Mouse (Mus musculus): ENCODE measurements at regions not wholly inside any gene's neighbourhood (a gene's known extent, or its start where the extent isn't known, plus 50 kb on each side); places are given as distances from the start of the nearest gene placed in this dataset.

DNA sequence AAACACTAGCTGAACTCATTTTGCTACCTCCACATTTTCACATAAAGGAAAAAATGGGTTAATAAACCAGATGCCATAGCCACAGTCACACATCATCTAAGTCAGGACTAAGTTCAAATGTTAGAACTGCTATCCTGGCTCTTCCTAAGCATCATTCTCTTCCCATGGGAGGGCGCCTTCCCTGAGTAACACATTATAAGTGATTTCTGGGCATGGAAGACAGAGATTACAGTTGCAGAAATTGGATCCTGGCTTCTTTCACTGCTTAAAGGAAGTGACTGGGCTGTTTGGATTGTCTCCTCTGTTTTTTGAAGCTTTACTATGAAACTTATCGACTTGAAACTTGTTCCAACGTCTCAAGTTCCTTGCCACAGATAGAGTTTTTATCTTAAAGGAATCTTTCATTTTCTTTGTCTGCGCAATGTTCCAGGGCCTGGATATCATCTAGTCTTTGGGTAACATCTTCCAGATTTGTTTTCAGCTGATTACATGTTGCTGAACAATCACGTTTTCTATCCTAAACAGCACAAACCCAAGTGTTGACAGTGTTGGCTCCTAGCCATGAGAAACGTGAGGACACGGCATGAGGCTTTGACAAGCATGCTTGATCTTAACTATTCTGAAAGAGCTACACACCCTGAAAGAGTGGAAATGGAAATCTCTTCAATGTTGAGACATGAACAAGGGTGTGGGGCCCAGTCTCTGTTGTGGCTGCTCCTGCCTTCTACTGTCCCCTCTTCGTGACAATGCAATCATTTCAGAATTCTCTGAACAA is 700.9 kb upstream of the Zeb2 start:
- no peak overlapping the region for H3K9ac ChIP-seq (replicated peaks; ENCODE audit: low read depth, low read length)
- 67% methylated on average over 8 of the region's 8 CpGs for WGBS
- no peak overlapping the region for H3K4me2 ChIP-seq (ENCODE audit: low read length)
- H3K4me3 ChIP-seq (replicated peaks; ENCODE audit: low read length) = no peak overlapping the region
- H3K36me3 ChIP-seq (ENCODE audit: control insufficient read depth, insufficient read depth) = no peaks in the 10 kb centered on the region
- ATAC-seq = no peak
- no peaks in the 10 kb centered on the region for H3K9me3 ChIP-seq (ENCODE audit: control insufficient read depth, low read length)
- no peaks in the 10 kb centered on the region for H3K27me3 ChIP-seq (replicated peaks; ENCODE audit: control insufficient read depth, insufficient read depth, low read length)
- no peaks in the 10 kb centered on the region for H3K4me1 ChIP-seq (replicated peaks; ENCODE audit: control insufficient read depth, insufficient read depth, low read length)
- H3K27ac ChIP-seq (ENCODE audit: low read length) = no peak overlapping the region

DNA sequence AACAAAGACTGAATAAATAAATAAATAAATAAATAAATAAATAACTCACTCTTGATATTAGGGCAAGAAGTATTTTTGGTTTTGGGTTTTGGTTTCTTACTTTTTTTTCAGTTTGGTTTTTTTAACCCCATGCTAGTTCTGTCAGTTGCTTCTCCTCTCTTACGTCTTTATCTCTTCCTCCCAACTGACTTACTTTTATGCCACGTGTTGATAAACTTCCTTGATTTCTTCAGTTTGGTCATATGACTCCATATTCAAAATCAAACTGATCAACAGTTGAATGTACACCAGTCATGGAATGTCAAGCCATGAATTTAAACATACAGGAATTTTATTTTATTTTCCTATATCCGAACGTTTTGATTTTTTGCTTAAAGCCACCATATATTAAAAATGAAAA is 697.5 kb upstream of the Zeb2 start:
- no peaks in the 10 kb centered on the region for H3K27me3 ChIP-seq (replicated peaks; ENCODE audit: control insufficient read depth, insufficient read depth, low read length)
- no peak overlapping the region for H3K27ac ChIP-seq (ENCODE audit: low read length)
- WGBS = 95% methylated on average over 4 of the region's 4 CpGs
- no peaks in the 10 kb centered on the region for H3K4me1 ChIP-seq (replicated peaks; ENCODE audit: control insufficient read depth, insufficient read depth, low read length)
- no peak overlapping the region for H3K9ac ChIP-seq (replicated peaks; ENCODE audit: low read depth, low read length)
- H3K36me3 ChIP-seq (ENCODE audit: control insufficient read depth, insufficient read depth) = no peaks in the 10 kb centered on the region
- ATAC-seq = no peak
- H3K4me2 ChIP-seq (ENCODE audit: low read length) = no peak overlapping the region
- H3K9me3 ChIP-seq (ENCODE audit: control insufficient read depth, low read length) = no peaks in the 10 kb centered on the region
- H3K4me3 ChIP-seq (replicated peaks; ENCODE audit: low read length) = no peak overlapping the region

DNA sequence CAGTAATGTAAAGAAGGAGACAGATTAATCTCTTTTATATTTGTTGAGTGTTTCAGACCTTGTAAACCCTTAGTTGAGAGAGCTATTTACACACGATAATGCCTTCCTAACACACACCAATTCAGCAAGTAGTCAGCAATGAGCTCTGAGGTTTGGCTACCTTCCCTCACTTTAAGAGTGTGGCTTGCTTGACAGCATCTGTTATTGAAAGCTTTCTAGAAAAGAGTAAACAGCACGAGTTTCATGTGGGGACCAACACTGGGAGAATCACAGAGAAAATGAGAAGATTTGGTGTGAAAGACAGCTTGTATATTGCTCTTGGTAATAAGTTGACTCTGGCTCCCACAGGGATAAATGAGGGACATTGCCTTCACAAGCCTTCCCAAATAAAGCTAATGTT is 688.1 kb upstream of the Zeb2 start:
- 42% methylated on average over 2 of the region's 2 CpGs for WGBS

DNA sequence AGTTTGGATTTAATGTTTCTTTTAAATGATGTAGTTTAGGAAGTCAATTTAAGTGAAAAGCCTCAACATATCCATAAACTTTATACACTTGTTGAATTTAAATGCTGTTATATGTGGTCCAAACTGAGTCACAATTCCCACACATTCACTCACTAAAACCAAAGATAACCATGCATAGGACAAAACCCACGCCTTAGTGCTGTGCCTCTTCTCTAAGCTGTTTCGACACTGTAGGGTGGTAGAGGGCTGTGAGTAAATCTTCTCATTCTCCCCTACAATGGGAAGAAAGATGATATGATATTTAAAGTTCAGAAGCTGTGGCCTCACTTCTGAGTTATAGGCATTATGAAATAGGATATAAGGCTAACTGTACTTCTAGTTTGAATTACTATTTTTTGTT is 682.9 kb upstream of the Zeb2 start:
- Histone ChIP-seq H3K4me3 (replicated peaks; ENCODE audit: low read length) (no peak overlapping the region), H3K27me3 (replicated peaks; ENCODE audit: control insufficient read depth, insufficient read depth, low read length) (no peaks in the 10 kb centered on the region), H3K36me3 (ENCODE audit: control insufficient read depth, insufficient read depth) (no peaks in the 10 kb centered on the region), H3K9me3 (ENCODE audit: control insufficient read depth, low read length) (no peaks in the 10 kb centered on the region), H3K4me1 (replicated peaks; ENCODE audit: control insufficient read depth, insufficient read depth, low read length) (no peaks in the 10 kb centered on the region), H3K4me2 (ENCODE audit: low read length) (no peak overlapping the region), H3K27ac (ENCODE audit: low read length) (no peak overlapping the region), H3K9ac (replicated peaks; ENCODE audit: low read depth, low read length) (no peak overlapping the region)
- 90% methylated on average over 2 of the region's 2 CpGs for WGBS
- no peak for ATAC-seq

More for the DNA sequence above, 688.1 kb upstream of the Zeb2 start:
- Histone ChIP-seq H3K4me3 (replicated peaks; ENCODE audit: low read length) (no peak overlapping the region), H3K4me2 (ENCODE audit: low read length) (no peak overlapping the region), H3K9ac (replicated peaks; ENCODE audit: low read depth, low read length) (no peak overlapping the region), H3K27ac (ENCODE audit: low read length) (no peak overlapping the region), H3K36me3 (ENCODE audit: control insufficient read depth, insufficient read depth) (no peaks in the 10 kb centered on the region), H3K27me3 (replicated peaks; ENCODE audit: control insufficient read depth, insufficient read depth, low read length) (no peaks in the 10 kb centered on the region), H3K4me1 (replicated peaks; ENCODE audit: control insufficient read depth, insufficient read depth, low read length) (no peaks in the 10 kb centered on the region), H3K9me3 (ENCODE audit: control insufficient read depth, low read length) (no peaks in the 10 kb centered on the region)
- no peak for ATAC-seq

DNA sequence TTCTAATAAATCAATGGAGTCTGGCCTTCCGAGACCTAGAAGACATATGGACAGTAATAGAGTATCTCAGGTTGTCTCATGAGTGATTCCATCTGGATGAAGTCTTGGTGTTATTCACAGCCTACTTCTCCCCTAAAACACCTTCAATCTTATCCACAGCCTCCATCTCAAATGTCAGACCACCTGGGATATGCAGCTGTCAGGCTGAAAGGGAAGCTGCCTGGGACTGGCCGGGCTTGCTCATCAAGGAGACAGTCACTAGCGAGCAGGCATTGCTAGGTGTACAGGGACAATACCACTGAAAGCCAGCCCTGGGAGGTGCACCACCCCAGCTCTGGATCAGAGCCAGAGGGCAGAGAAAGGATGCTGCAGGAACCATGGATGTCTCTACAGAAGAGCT is 676.4 kb upstream of the Zeb2 start:
- H3K9me3 ChIP-seq (ENCODE audit: control insufficient read depth, low read length) = no peaks in the 10 kb centered on the region
- no peak overlapping the region for H3K9ac ChIP-seq (replicated peaks; ENCODE audit: low read depth, low read length)
- no peak overlapping the region for H3K4me2 ChIP-seq (ENCODE audit: low read length)
- peaks cover 4% of the 10 kb centered on the region; the same call in 1 of the 2 replicates for H3K4me1 ChIP-seq (replicated peaks; ENCODE audit: control insufficient read depth, insufficient read depth, low read length)
- no peaks in the 10 kb centered on the region for H3K27me3 ChIP-seq (replicated peaks; ENCODE audit: control insufficient read depth, insufficient read depth, low read length)
- ATAC-seq = 0 out of 2 replicates have a peak, but pooled peaks have one; percentile 8
- no peaks in the 10 kb centered on the region for H3K36me3 ChIP-seq (ENCODE audit: control insufficient read depth, insufficient read depth)
- H3K27ac ChIP-seq (ENCODE audit: low read length) = no peak overlapping the region
- WGBS = 45% methylated on average over 3 of the region's 3 CpGs
- H3K4me3 ChIP-seq (replicated peaks; ENCODE audit: low read length) = no peak overlapping the region

DNA sequence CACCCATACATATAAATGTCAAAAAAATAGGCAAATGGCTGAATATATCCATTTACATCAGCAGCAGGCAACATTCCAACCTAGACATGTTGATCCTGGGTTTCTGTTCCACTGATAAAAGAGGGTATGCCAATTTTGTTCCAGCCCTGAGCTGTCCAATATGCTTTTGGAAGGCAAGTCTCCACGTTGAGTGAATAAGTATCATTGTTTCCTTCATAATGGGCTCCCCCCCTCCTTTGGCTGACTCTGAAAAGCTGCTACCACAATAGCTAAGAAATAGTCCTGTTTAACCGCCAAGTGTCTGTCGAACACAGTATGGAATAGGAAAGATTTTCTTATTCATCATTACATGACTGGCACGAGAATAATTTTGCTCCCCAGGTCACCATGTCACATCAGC is 672.5 kb upstream of the Zeb2 start:
- H3K9me3 ChIP-seq (ENCODE audit: control insufficient read depth, low read length) = no peaks in the 10 kb centered on the region
- WGBS = 6% methylated on average over 4 of the region's 4 CpGs
- H3K36me3 ChIP-seq (ENCODE audit: control insufficient read depth, insufficient read depth) = no peaks in the 10 kb centered on the region
- H3K4me2 ChIP-seq (ENCODE audit: low read length) = no peak overlapping the region
- peak; percentile 86 for ATAC-seq
- H3K27me3 ChIP-seq (replicated peaks; ENCODE audit: control insufficient read depth, insufficient read depth, low read length) = no peaks in the 10 kb centered on the region
- no peak overlapping the region for H3K9ac ChIP-seq (replicated peaks; ENCODE audit: low read depth, low read length)
- peaks cover 9% of the 10 kb centered on the region for H3K4me1 ChIP-seq (replicated peaks; ENCODE audit: control insufficient read depth, insufficient read depth, low read length)
- H3K27ac ChIP-seq (ENCODE audit: low read length) = no peak overlapping the region
- no peak overlapping the region for H3K4me3 ChIP-seq (replicated peaks; ENCODE audit: low read length)

DNA sequence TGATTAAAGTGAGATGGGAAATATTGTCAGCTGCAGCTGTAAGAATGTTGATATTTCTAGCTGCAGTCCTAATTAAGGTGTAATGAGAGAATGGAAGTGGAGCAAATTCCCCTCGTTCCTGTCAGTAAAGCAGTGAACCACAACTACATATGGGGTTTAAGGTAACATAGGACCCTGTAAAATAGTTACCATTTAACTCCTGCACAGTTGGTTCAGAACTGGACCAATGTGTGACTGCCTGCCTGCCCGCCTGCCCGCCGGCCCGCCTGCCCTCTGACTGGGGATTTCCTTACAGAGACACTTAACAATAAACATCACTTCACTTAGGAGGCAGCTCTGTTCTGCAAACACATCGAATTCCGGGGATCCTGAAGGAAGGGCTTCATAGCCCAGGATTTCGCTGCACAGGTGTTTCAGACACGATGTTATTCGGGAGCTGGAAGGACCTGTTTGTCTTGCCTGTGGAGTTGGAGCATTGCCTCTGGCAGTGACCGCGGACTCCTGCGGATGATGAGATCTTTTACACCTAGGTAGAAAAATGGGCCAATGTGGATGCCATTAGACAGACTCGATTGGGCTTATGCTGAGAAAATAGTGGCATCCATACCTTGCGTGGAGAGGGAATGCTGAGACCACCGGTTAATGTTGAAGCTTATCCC is 670.7 kb upstream of the Zeb2 start:
- no peak overlapping the region for H3K4me2 ChIP-seq (ENCODE audit: low read length)
- no peaks in the 10 kb centered on the region for H3K9me3 ChIP-seq (ENCODE audit: control insufficient read depth, low read length)
- no peaks in the 10 kb centered on the region for H3K36me3 ChIP-seq (ENCODE audit: control insufficient read depth, insufficient read depth)
- ATAC-seq = no peak
- H3K4me3 ChIP-seq (replicated peaks; ENCODE audit: low read length) = no peak overlapping the region
- H3K9ac ChIP-seq (replicated peaks; ENCODE audit: low read depth, low read length) = no peak overlapping the region
- no peaks in the 10 kb centered on the region for H3K27me3 ChIP-seq (replicated peaks; ENCODE audit: control insufficient read depth, insufficient read depth, low read length)
- H3K27ac ChIP-seq (ENCODE audit: low read length) = no peak overlapping the region
- 61% methylated on average over 16 of the region's 16 CpGs for WGBS
- peaks cover 9% of the 10 kb centered on the region for H3K4me1 ChIP-seq (replicated peaks; ENCODE audit: control insufficient read depth, insufficient read depth, low read length)

DNA sequence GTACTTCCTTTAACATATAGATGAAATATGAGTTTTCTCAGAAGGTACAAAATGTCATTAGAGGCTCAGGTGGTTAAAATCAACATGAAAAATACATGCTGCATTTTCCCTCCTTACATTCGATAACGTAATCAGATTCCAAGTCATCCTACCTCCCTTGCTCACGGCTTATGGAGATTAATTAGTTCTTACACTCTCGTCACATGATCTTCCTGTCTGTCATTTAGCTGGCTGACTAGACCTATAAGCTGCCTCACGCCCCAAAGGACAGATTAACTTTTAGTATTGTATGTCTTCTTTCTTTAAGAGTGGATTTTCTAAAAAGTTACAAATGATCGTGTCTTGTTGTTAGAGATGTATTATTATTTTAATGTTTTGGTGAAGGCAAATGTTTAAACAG is 669.6 kb upstream of the Zeb2 start:
- no peaks in the 10 kb centered on the region for H3K9me3 ChIP-seq (ENCODE audit: control insufficient read depth, low read length)
- no peak overlapping the region for H3K9ac ChIP-seq (replicated peaks; ENCODE audit: low read depth, low read length)
- H3K27me3 ChIP-seq (replicated peaks; ENCODE audit: control insufficient read depth, insufficient read depth, low read length) = no peaks in the 10 kb centered on the region
- H3K4me3 ChIP-seq (replicated peaks; ENCODE audit: low read length) = no peak overlapping the region
- ATAC-seq = no peak
- H3K36me3 ChIP-seq (ENCODE audit: control insufficient read depth, insufficient read depth) = no peaks in the 10 kb centered on the region
- H3K4me1 ChIP-seq (replicated peaks; ENCODE audit: control insufficient read depth, insufficient read depth, low read length) = peaks cover 9% of the 10 kb centered on the region
- no peak overlapping the region for H3K27ac ChIP-seq (ENCODE audit: low read length)
- no peak overlapping the region for H3K4me2 ChIP-seq (ENCODE audit: low read length)
- 20% methylated on average over 6 of the region's 6 CpGs for WGBS

DNA sequence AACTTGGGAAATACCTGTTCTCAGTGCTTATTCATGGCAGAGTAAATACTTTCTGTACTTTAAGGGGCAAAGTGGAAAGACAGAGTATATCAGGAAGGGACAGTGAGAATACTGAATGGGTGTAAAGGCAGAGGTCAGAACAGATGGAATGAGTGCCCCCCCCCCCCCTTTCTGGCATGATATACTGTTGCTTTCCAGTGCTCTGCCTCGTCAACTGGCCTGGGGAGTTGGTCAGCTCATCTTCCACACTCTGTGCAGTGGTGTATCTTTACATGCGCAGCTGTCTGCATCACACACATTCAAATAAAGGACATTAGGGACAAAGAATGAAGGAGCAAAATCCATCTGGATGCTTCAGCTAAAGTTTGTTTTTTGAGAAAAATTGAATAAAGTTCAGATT is 668.5 kb upstream of the Zeb2 start:
- H3K27ac ChIP-seq (ENCODE audit: low read length) = no peak overlapping the region
- no peak overlapping the region for H3K9ac ChIP-seq (replicated peaks; ENCODE audit: low read depth, low read length)
- no peaks in the 10 kb centered on the region for H3K9me3 ChIP-seq (ENCODE audit: control insufficient read depth, low read length)
- WGBS = 76% methylated on average over 2 of the region's 2 CpGs
- ATAC-seq = no peak
- no peaks in the 10 kb centered on the region for H3K36me3 ChIP-seq (ENCODE audit: control insufficient read depth, insufficient read depth)
- H3K4me1 ChIP-seq (replicated peaks; ENCODE audit: control insufficient read depth, insufficient read depth, low read length) = peaks cover 9% of the 10 kb centered on the region
- no peak overlapping the region for H3K4me2 ChIP-seq (ENCODE audit: low read length)
- H3K27me3 ChIP-seq (replicated peaks; ENCODE audit: control insufficient read depth, insufficient read depth, low read length) = no peaks in the 10 kb centered on the region
- H3K4me3 ChIP-seq (replicated peaks; ENCODE audit: low read length) = no peak overlapping the region
